Mouse (Mus musculus) MEL (cell line): ENCODE data around the gene Dclk1. TPM values are rescaled to one million over a fixed set of nuclear protein-coding genes. Genes with fewer than 3 reads are reported as not detected.

Experiments
- DNase-seq: peaks from one replicate; pipeline ENCODE4 v3.0.0; 2011; ENCODE audit warnings: low read depth, low spot score
- H3K27ac ChIP-seq: 2 replicates; pipeline ENCODE4 v1.5.1; 2012; ENCODE audit warnings: low read depth, mild to moderate bottlenecking, control low read depth, low read length, moderate library complexity; ENCODE audit not compliant: control insufficient read depth
- H3K27me3 ChIP-seq, 2 experiments: fragments of 150-350 bp in 1 of 2; sonication (generic) in 1 of 2; 2 replicates each; pipeline ENCODE4 v1.6.1; 2012; ENCODE audit warnings: low read length in 2 of 2, mild to moderate bottlenecking in 2 of 2, improper control_type of control experiment in 1 of 2, moderate library complexity in 1 of 2; ENCODE audit not compliant: insufficient read depth in 2 of 2, control insufficient read depth in 1 of 2
- H3K36me3 ChIP-seq, 2 experiments: 2 replicates each; pipeline ENCODE4 v1.6.1; 2012 to 2014; ENCODE audit warnings: low read length in 2 of 2, improper control_type of control experiment in 1 of 2, inconsistent platforms in 1 of 2, mild to moderate bottlenecking in 1 of 2; ENCODE audit not compliant: insufficient read depth in 2 of 2, control insufficient read depth in 1 of 2
- H3K4me1 ChIP-seq, 2 experiments: fragments of 150-350 bp in 1 of 2; sonication (generic) in 1 of 2; 2 replicates each; pipeline ENCODE4 v1.6.1; 2012; ENCODE audit warnings: low read length in 2 of 2, improper control_type of control experiment in 1 of 2, mild to moderate bottlenecking in 1 of 2; ENCODE audit not compliant: insufficient read depth in 2 of 2, control insufficient read depth in 1 of 2
- H3K4me3 ChIP-seq, 2 experiments: fragments of 150-350 bp in 1 of 2; sonication (generic) in 1 of 2; 2 replicates each; pipeline ENCODE4 v1.5.1; 2012; ENCODE audit warnings: low read depth in 2 of 2, low read length in 2 of 2, mild to moderate bottlenecking in 2 of 2, moderate library complexity in 2 of 2, control low read depth in 1 of 2, improper control_type of control experiment in 1 of 2; ENCODE audit not compliant: control insufficient read depth in 1 of 2, insufficient read depth in 1 of 2
- H3K79me2 ChIP-seq: 2 replicates; pipeline ENCODE4 v1.6.1; 2012; ENCODE audit warnings: mild to moderate bottlenecking, low read length, moderate library complexity; ENCODE audit not compliant: control insufficient read depth, poor library complexity, insufficient read depth
- H3K9ac ChIP-seq: 2 replicates; pipeline ENCODE4 v1.6.1; 2012; ENCODE audit warnings: low read depth, mild to moderate bottlenecking, control low read depth, low read length, moderate library complexity; ENCODE audit not compliant: control insufficient read depth, poor library complexity, severe bottlenecking
- H3K9me3 ChIP-seq: fragments of 150-350 bp; sonication (generic); replicated peaks from 2 replicates; pipeline ENCODE4 v1.6.1; 2012; ENCODE audit warnings: mild to moderate bottlenecking, low read length, improper control_type of control experiment, moderate library complexity; ENCODE audit not compliant: insufficient read depth
- BHLHE40 ChIP-seq: IDR thresholded peaks from 2 replicates; pipeline ENCODE4 v1.6.1; 2012; ENCODE audit warnings: low read depth, mild to moderate bottlenecking, inconsistent platforms, low read length, improper control_type of control experiment, borderline replicate concordance
- CHD1 ChIP-seq: IDR thresholded peaks from 2 replicates; pipeline ENCODE4 v1.6.1; 2012; ENCODE audit warnings: low read depth, mild to moderate bottlenecking, inconsistent platforms, low read length, improper control_type of control experiment
- CHD2 ChIP-seq: IDR thresholded peaks from 2 replicates; pipeline ENCODE4 v1.6.1; 2011; ENCODE audit warnings: low read length, improper control_type of control experiment
- ELF1 ChIP-seq: IDR thresholded peaks from 2 replicates; pipeline ENCODE4 v1.6.1; 2014; ENCODE audit warnings: low read depth, mild to moderate bottlenecking, inconsistent platforms, low read length, improper control_type of control experiment, moderate library complexity
- ETS1 ChIP-seq: IDR thresholded peaks from 2 replicates; pipeline ENCODE4 v1.6.1; 2012; ENCODE audit warnings: low read depth, mild to moderate bottlenecking, inconsistent platforms, low read length, improper control_type of control experiment, moderate library complexity
- GATA1 ChIP-seq: IDR thresholded peaks from 2 replicates; pipeline ENCODE4 v1.6.1; 2011; ENCODE audit warnings: low read depth, low read length, improper control_type of control experiment
- JUND ChIP-seq: IDR thresholded peaks from 2 replicates; pipeline ENCODE4 v1.6.1; 2011; ENCODE audit warnings: low read depth, mild to moderate bottlenecking, improper control_type of control experiment, low read length
- KAT2A ChIP-seq: conservative IDR thresholded peaks from 2 replicates; pipeline ENCODE4 v1.6.1; 2012; ENCODE audit warnings: low read depth, low read length, improper control_type of control experiment, inconsistent platforms
- MAFK ChIP-seq: IDR thresholded peaks from 2 replicates; pipeline ENCODE4 v1.6.1; 2011; ENCODE audit warnings: low read depth, mild to moderate bottlenecking, low read length, improper control_type of control experiment, borderline replicate concordance
- MYC ChIP-seq: IDR thresholded peaks from 2 replicates; pipeline ENCODE4 v1.6.1; 2011; ENCODE audit warnings: low read depth, mild to moderate bottlenecking, low read length, improper control_type of control experiment, moderate library complexity
- POLR2A ChIP-seq, 2 experiments: IDR thresholded peaks; 2 replicates each; pipeline ENCODE4 v1.6.1; 2011 to 2012; ENCODE audit warnings: low read length in 2 of 2, mild to moderate bottlenecking in 2 of 2, control low read depth in 1 of 2, improper control_type of control experiment in 1 of 2, low read depth in 1 of 2, moderate library complexity in 1 of 2; ENCODE audit not compliant: control insufficient read depth in 1 of 2, insufficient read depth in 1 of 2, poor library complexity in 1 of 2
- RCOR1 ChIP-seq: IDR thresholded peaks from 2 replicates; pipeline ENCODE4 v1.6.1; 2012; ENCODE audit warnings: low read depth, mild to moderate bottlenecking, inconsistent platforms, low read length, improper control_type of control experiment
- SIN3A ChIP-seq: IDR thresholded peaks from 2 replicates; pipeline ENCODE4 v1.6.1; 2012; ENCODE audit warnings: low read length, improper control_type of control experiment, inconsistent platforms
- TBP ChIP-seq: IDR thresholded peaks from 2 replicates; pipeline ENCODE4 v1.8.0; 2011; ENCODE audit warnings: low read depth, low read length, improper control_type of control experiment
- UBTF ChIP-seq: IDR thresholded peaks from 2 replicates; pipeline ENCODE4 v1.6.1; 2012; ENCODE audit warnings: low read depth, mild to moderate bottlenecking, inconsistent platforms, low read length, improper control_type of control experiment, moderate library complexity, borderline replicate concordance; ENCODE audit not compliant: insufficient read depth
- USF1 ChIP-seq: IDR thresholded peaks from 2 replicates; pipeline ENCODE4 v1.6.1; 2014; ENCODE audit warnings: low read depth, mild to moderate bottlenecking, inconsistent platforms, low read length, improper control_type of control experiment, moderate library complexity
- USF2 ChIP-seq, 2 experiments: IDR thresholded peaks; 2 replicates each; pipeline ENCODE4 v1.6.1; 2011 to 2012; ENCODE audit warnings: improper control_type of control experiment in 2 of 2, low read length in 2 of 2, borderline replicate concordance in 1 of 2, inconsistent platforms in 1 of 2, low read depth in 1 of 2, mild to moderate bottlenecking in 1 of 2; ENCODE audit not compliant: insufficient read depth in 1 of 2
- ZMIZ1 ChIP-seq: IDR thresholded peaks from 2 replicates; pipeline ENCODE4 v1.6.1; 2012; ENCODE audit warnings: low read depth, mild to moderate bottlenecking, inconsistent platforms, low read length, improper control_type of control experiment, moderate library complexity
- polyA plus RNA-seq, 2 experiments: library from polyadenylated mRNA; stranded (reverse) in 1 of 2; unstranded in 1 of 2; fragments of >175 nt in 1 of 2; fragments of >200 nt in 1 of 2; gene quantifications; 2 replicates each; pipeline versions ENCODE4 v1.2.1 to v1.2.4; 2012; ENCODE audit warnings: low replicate concordance in 2 of 2, low read depth in 1 of 2; ENCODE audit not compliant: insufficient read length in 2 of 2, insufficient read depth in 1 of 2, missing spikeins in 1 of 2
- total RNA-seq: library from RNA; depleted of rRNA; stranded (reverse); fragments of 300-350 nt; gene quantifications from 2 replicates; pipeline ENCODE4 v1.2.3, GENCODE M21; 2012

Dclk1 gene
- total and polyA plus RNA-seq, 3 experiments: not detected

DNA sequence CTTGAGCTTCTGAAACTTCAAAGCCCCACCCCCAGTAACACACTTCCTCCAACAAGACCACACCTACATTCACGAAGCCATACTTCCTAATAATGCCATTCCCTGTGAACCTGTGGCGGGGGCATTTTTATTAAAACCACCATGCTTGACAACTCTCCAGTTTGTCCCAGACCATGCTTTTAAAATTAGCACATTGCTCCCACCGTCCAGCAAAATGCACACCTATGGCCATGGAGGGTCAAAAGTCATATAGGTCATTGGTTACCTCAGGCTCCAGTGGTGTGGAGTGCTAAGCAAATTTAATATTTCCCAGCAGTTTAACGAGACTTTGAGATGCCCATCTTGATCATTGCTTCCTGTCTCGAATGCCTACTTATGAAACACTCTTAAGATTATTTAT, 23.9 kb downstream of the Dclk1 start:
- Histone ChIP-seq H3K4me1 (no peaks in the 10 kb centered on the region), H3K9me3 (no peaks in the 10 kb centered on the region), H3K79me2 (no peaks in the 10 kb centered on the region), H3K27me3 (no peaks in the 10 kb centered on the region), H3K36me3 (no peaks in the 10 kb centered on the region), H3K27ac (no peak overlapping the region), H3K9ac (no peak overlapping the region), H3K4me3 (no peak overlapping the region)
- no peak for TF ChIP-seq ELF1
- TF ChIP-seq USF2 (IDR thresholded peaks at IDR 0.05; ENCODE audit: borderline replicate concordance in 1 of 2, insufficient read depth in 1 of 2, low read depth in 1 of 2, low read length in 2 of 2): no peak
- no peak for TF ChIP-seq ZMIZ1
- TF ChIP-seq KAT2A: no peak
- TF ChIP-seq UBTF: no peak
- no peak for TF ChIP-seq RCOR1
- no peak for TF ChIP-seq BHLHE40
- no peak for TF ChIP-seq MYC
- TF ChIP-seq TBP: no peak
- no peak for TF ChIP-seq POLR2A (IDR thresholded peaks at IDR 0.05; ENCODE audit: control insufficient read depth in 1 of 2, insufficient read depth in 1 of 2, low read depth in 1 of 2, low read length in 2 of 2, poor library complexity in 1 of 2)
- no peak for DNase-seq

DNA sequence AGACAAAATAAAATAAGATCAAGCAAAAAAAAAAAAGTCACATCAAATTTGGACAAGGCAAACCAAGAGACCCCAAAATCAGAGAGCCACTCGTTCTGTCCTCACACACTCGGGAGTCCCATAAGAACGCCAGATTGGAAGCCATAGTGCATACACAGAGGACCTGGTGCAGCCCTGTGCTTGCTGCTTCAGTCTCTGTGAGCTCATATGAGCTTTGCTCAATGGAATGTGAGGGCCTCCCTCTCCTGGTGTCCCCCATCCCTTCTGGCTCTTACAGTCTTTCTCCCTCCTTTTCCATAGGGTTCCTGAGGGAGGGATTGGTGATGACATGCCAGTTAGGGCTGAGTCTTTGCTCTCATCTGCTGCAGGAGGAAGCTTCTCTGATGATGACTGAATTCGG, 27.6 kb downstream of the Dclk1 start:
- H3K27me3 ChIP-seq: no peaks in the 10 kb centered on the region
- H3K4me1 ChIP-seq: no peaks in the 10 kb centered on the region
- H3K9me3 ChIP-seq: no peaks in the 10 kb centered on the region
- DNase-seq: no peak
- TF ChIP-seq ETS1 (no peak), JUND (no peak), RCOR1 (no peak), USF2 (IDR thresholded peaks at IDR 0.05; ENCODE audit: borderline replicate concordance in 1 of 2, insufficient read depth in 1 of 2, low read depth in 1 of 2, low read length in 2 of 2) (no peak), MAFK (no peak), USF1 (no peak), SIN3A (no peak), GATA1 (no peak), CHD1 (no peak), CHD2 (no peak), BHLHE40 (no peak), MYC (no peak)
- H3K27ac ChIP-seq: no peak overlapping the region
- no peaks in the 10 kb centered on the region for H3K79me2 ChIP-seq
- H3K4me3 ChIP-seq: no peak overlapping the region
- no peaks in the 10 kb centered on the region for H3K36me3 ChIP-seq
- no peak overlapping the region for H3K9ac ChIP-seq
